Mouse (Mus musculus) yolk sac, embryonic 10.5 days (tissue): Measurements from ENCODE around the gene Gm28551.
A peak's percentile ranks its signal among the peaks of the same experiment; 100 is the strongest.
"Not testable (repeated sequence)": the region's sequence is repeated elsewhere in the genome, so short reads cannot be mapped to it uniquely, and the experiment has no call there.

ENCODE experiments used
- DNase-seq: peaks from one replicate; pipeline ENCODE4 v3.0.0-alpha.2; 2017; ENCODE audit warnings: low spot score

Gene Gm28551

GRCm38 (mm10) chr1:53352327-53353261 lies at the start of gene Gm28551, which contains the start of the genes Asdurf and Asnsd1:
TSS of gene Gm28551 (minus strand) at chr1:53352667.
TSS of gene Asdurf (minus strand) at chr1:53352619.
TSS of gene Asnsd1 (minus strand) at chr1:53352752.
- peak; percentile 93 for DNase-seq

DNA sequence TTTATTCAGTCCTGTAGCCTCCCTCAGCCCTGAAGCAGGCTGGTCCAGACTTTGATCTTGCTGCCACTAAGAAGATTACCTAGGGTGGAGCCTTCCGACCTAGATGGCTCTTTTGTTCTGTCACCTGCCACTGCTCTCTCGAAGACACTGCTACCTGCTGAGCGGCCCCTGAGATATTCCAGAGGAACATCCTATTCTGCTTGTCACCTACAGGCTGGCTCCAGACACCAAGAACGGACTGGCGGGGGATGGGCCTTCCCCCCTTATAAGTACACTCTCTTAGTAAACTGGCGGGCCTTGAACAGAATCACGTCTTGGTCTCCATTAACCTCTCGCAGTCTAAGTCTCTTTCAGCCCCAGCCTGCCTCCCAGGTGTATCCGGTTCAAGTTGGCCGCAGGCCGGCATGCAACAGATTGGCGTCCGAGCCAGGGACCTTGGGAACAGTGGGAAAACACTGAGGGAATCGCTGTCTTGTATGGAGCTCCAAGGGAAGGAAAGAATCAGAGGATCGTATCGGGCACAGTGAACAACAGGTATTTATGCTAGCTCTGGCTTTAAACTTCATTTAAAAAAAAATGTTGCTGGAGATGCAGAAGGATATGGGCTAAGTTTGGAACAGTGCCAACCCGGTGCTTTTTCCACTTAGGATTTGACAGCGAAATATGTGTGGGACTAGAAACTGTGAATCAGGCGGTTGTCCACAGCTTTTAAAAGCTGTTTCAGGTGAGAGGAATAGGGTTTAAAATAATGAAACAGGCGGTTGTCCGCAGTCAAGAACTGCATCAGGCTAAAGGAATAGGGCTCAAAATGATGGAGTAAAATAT lies 41.7 kb upstream of the Gm28551 start:
- not testable (repeated sequence) for DNase-seq

GRCm38 (mm10) chr1:53388762-53389161 lies 36.3 kb upstream of the Gm28551 start:
- no peak for DNase-seq

DNA sequence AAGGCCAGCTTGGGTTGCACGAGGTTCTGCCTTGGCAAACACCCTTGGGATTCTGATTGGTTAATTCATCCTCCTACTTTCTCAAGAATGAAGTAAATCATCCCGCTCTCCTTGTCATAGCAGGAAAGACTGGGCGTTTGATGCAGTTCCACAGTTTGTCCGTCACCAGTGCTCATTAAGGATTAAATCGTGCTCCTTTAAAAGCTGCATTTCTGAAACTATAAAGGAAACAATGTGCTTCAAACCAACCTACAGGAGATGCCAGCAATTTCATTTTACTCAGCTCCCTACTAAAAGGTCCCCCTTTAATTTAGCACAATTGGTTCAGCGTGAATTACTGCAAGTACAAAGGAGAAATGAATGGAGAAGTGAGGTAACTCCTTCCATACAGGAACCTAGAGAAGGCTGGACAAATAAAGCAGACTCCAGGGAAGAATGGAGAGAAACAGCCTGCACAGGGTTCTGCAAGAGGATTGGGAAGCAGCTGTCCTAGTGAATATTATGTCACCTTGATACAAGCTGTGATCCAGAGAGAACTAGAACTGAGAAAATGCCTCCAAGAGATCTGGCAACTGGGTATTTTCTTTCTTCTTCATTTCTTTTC lies 31.7 kb upstream of the Gm28551 start:
- no peak for DNase-seq

- no peak for DNase-seq
These were observed 25.3 kb upstream of the Gm28551 start for GRCm38 (mm10) chr1:53377731-53378130.

- DNase-seq: not testable (repeated sequence)
These were observed 23.5 kb upstream of the Gm28551 start for GRCm38 (mm10) chr1:53375965-53376364.

GRCm38 (mm10) chr1:53358988-53359387 lies 6.5 kb upstream of the Gm28551 start:
- no peak for DNase-seq

GRCm38 (mm10) chr1:53341071-53341470 lies 11.4 kb downstream of the Gm28551 start:
- DNase-seq: no peak

DNA sequence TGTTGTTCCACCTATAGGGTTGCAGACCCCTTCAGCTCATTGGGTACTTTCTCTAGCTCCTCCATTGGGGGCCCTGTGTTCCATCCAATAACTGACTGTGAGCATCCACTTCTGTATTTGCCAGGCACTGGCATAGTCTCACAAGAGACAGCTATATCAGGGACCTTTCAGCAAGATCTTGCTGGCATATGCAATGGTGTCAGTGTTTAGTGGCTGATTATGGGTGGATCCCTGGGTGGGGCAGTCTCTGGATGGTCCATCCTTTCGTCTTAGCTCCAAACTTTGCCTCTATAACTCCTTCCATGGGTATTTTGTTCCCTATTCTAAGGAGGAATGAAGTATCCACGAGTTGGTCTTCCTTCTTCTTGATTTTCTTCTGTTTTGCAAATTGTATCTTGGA lies 15.1 kb downstream of the Gm28551 start:
- DNase-seq: not testable (repeated sequence)

- no peak for DNase-seq
These were observed 17.0 kb downstream of the Gm28551 start for GRCm38 (mm10) chr1:53335465-53335864.

DNA sequence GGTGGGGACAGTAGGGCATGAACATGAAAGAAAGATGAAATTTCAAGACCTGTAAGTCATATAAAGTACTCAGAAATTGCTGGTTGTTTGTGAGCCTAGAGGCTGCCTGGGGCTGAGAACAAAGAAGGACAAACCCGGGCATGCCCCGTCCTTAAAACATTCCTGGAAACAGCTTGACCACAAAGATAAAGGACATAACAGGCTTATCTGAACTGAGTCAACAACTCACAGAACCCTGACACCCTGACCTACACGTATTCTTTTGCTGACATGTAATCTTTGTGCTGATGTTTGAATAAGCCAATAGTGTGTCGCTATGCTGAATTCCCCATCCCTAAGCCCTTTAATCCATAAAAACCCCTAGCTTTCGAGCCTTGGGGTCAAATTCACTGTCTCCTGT lies 18.9 kb downstream of the Gm28551 start:
- DNase-seq: not testable (repeated sequence)

DNA sequence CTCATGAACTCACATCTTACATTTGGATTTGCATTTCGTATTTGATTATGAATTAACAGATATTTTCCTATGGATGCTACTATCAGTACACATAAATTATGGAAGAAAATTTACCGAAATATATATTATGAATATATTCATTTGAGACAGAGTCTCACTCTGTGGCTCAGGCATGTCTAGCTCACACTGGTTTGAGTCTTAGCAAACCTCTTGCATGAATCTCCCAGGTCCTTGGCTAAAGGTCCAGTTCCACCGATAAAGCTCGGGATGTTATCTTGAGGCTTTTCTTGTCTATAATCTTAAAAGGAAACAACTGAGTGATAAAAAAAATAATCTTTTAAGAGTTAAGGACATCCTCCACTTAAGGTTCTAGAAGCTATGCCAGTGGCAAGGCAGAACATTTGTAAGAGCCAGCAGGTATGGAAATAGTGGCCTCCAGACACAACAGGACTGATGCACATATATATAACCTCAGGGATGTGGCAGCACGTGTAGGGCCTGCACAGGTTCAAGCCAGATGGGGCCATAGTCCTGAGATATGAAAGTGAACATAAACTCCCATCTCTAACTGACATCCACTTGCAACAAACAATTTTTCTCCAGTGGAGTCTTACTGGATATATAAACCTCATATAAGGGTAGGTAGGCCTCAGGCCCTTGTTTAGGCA lies 27.5 kb downstream of the Gm28551 start:
- no peak for DNase-seq

DNA sequence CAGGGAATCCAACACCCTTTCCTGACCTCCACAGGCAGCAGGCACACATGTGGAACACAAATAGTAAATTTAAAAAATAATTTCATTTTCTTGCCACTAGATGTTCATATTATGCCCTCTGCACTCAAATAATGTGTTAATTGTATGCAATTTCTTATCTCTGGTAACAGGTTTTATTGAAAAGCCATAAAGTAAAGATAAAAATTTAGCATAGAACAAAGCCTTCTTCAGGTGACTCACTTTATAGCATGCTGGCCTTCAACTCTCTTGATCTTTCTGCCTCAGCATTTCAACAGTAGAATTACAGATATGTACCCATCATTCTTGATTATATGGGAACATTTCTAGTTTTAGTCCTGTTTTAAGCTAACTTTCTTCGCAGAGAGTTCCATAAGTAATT lies 28.2 kb downstream of the Gm28551 start:
- no peak for DNase-seq

DNA sequence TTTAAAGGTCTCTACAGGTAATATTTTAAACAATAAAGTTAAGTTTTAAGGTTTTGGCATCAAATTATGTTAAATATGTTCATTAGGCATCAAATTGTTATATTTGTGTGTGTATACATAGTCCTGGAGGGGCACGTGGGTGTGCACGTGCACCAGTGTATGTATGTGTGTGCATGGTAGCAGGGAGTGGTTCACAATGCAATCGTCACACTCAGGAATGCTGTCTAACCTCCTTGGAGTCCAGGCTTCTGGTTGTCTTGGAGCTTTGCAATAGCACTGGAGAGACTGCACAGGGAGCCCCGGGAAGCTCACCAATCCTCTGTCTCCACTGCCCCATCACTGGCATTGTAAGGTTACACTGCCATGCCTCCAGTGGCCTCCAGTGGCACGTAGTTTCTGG lies 29.2 kb downstream of the Gm28551 start:
- DNase-seq: no peak

GRCm38 (mm10) chr1:53321662-53322344 lies 30.7 kb downstream of the Gm28551 start:
- DNase-seq: no peak

- peak; percentile 84 for DNase-seq
These were observed 39.2 kb downstream of the Gm28551 start, which contains the start of gene Osgepl1 for GRCm38 (mm10) chr1:53312989-53313967. TSS of gene Osgepl1 (plus strand) at chr1:53313624.

DNA sequence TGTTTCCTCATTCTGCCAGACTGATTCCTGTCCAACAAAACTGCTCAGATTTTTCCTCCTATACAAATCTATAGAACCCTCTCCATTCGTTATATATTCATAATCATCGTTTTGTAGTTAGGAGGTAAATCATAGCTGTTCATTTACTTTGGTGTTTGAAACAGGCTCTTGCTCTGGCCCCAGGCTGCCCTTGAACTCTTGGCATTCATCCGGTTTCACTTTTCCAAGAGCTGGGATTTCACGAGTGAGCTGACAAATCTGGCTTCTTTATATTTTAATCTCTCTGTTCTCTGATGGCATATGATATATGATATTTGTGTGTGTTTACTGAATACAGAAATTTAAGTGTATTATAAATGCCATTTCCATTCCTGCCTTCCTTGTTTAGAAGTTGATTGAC lies 52.0 kb downstream of the Gm28551 start:
- DNase-seq: no peak

DNA sequence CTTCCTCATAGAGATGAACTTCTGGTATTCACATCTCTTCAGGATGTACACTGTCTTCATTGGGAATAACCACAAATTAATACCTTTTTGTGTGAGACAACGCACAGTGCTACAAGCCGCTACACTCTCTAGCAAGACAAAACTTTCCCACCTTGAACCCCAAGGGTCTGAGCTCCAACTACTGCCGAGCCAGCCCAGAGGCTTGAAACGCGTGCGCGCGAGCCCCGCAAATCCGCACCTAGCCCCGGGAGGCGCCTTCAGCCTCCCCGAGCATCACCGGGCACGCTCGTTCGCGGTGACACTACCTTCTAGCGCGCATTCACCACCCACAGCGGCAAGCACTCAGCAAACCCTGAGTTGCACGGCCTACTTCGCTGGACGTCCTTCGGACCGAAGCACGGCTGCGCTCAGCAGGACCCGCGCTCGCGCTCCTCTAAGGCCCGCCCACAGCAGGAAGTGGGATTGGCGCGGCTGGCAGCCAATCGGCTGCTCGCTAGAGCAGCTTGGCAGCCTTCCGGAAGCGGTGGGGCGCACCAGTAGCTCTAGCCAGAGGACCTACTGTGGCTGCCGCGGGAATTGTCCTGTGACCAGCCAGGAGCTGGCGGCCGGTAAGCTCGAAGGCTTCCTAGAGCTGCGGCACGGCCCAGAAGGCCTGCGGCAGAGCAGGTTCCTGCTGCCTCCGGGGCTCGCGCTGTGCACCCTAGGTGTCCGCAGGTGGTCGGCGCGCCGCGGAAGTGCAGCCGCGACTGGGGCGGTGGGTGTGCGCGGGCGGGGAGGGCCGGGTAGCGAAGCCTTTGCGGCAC lies 55.7 kb downstream of the Gm28551 start, which contains the start of the genes Pms1, Ormdl1 and Gm28778:
Pms1 (minus strand) TSS at position 438 of the 803 bp plus-strand sequence.
Ormdl1 (plus strand) TSS at position 515 of the 803 bp plus-strand sequence.
Gm28778 (plus strand) TSS at position 531 of the 803 bp plus-strand sequence.
- DNase-seq: peak; percentile 92

GRCm38 (mm10) chr1:53291197-53291596 lies 61.3 kb downstream of the Gm28551 start:
- no peak for DNase-seq
